Mouse (Mus musculus) bone marrow, adult 2 months (tissue): ENCODE results near the gene Krtap14.

ENCODE experiments used
- CTCF ChIP-seq: fragments of 200-500 bp; IDR thresholded peaks from 2 replicates; pipeline ENCODE4 v1.5.1; 2011; ENCODE audit warnings: low read length, control low read depth; ENCODE audit not compliant: control insufficient read depth, insufficient read depth
- POLR2A ChIP-seq: fragments of 200-500 bp; IDR thresholded peaks from 2 replicates; pipeline ENCODE4 v1.6.1; 2011; ENCODE audit warnings: low read depth, mild to moderate bottlenecking, control low read depth, low read length, borderline replicate concordance; ENCODE audit not compliant: control insufficient read depth

DNA sequence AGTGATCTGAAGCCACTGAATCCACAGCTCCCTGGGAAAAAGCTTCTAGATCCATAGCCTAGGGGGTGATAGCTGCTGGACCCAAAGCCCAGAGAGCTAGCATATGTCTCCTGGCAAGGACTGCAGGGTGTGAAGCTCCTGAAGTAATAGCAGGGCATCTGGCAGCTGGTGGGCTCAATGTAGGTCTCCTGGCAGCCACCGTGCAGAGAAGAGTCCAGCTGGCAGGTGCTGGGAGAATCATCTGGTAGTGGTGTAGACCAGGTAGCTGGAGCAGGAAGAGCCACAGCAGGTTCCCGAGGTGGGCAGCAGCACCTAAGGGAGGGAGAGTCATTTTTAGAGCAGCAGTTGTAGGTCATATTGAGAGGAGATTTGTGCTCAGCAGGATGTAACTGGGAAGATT is 14.1 kb downstream of the Krtap14 start, which contains the start of gene Gm20741:
- TF ChIP-seq CTCF (no peak), POLR2A (no peak)
